Mouse (Mus musculus) midbrain, embryonic 13.5 days (tissue): ENCODE data around the gene Vdac1. TPM values are rescaled to one million over a fixed set of nuclear protein-coding genes. Genes with fewer than 3 reads are reported as not detected.

ENCODE experiments used
- ATAC-seq: fragments of 200-750 bp; cut with Nextera tagmentation; 2 replicates; pipeline ENCODE4 v1.8.0; 2017; ENCODE audit warnings: mild to moderate bottlenecking, moderate TSS enrichment, moderate library complexity
- H3K27ac ChIP-seq: fragments of 300-500 bp; sonication (generic); 2 replicates; pipeline ENCODE4 v1.5.1; 2015; ENCODE audit warnings: inconsistent platforms, mild to moderate bottlenecking, moderate library complexity
- H3K27me3 ChIP-seq: fragments of 300-500 bp; sonication (generic); 2 replicates; pipeline ENCODE4 v1.6.1; 2015; ENCODE audit warnings: mild to moderate bottlenecking, inconsistent platforms
- H3K36me3 ChIP-seq: fragments of 300-500 bp; sonication (generic); 2 replicates; pipeline ENCODE4 v1.6.1; 2015; ENCODE audit warnings: mild to moderate bottlenecking, inconsistent platforms
- H3K4me1 ChIP-seq: fragments of 300-500 bp; sonication (generic); replicated peaks from 2 replicates; pipeline ENCODE4 v1.6.1; 2015; ENCODE audit warnings: inconsistent platforms
- H3K4me2 ChIP-seq: fragments of 300-500 bp; sonication (generic); replicated peaks from 2 replicates; pipeline ENCODE4 v1.6.1; 2015; ENCODE audit warnings: moderate library complexity, mild to moderate bottlenecking, inconsistent platforms
- H3K4me3 ChIP-seq: fragments of 300-500 bp; sonication (generic); replicated peaks from 2 replicates; pipeline ENCODE4 v1.5.1; 2015; ENCODE audit warnings: mild to moderate bottlenecking, inconsistent platforms
- H3K9ac ChIP-seq: fragments of 300-500 bp; sonication (generic); replicated peaks from 2 replicates; pipeline ENCODE4 v1.6.1; 2015; ENCODE audit warnings: mild to moderate bottlenecking, inconsistent platforms
- H3K9me3 ChIP-seq: fragments of 300-500 bp; sonication (generic); 2 replicates; pipeline ENCODE4 v1.6.1; 2016; ENCODE audit warnings: mild to moderate bottlenecking, inconsistent platforms
- WGBS: fragments of 180-500 bp; shearing (Covaris S2); methylation state at CpG from one replicate; pipeline ENCODE4 v1.1.7; 2015; 5-methylcytosine and 5-hydroxymethylcytosine counted together
- polyA plus RNA-seq: library from polyadenylated mRNA; unstranded; fragments of >200 nt; fragmentation: Nextera tagmentation; extraction: Ambion mirVana; gene quantifications from 2 replicates; pipeline ENCODE4 v1.2.1, GENCODE M21; 2015

Vdac1 gene
- polyA plus RNA-seq, 1 experiment from 2014 or later, result 278 TPM

GRCm38 (mm10) chr11:52402566-52402965 is 41.9 kb downstream of the Vdac1 start:
- no peak overlapping the region for H3K4me2 ChIP-seq
- H3K36me3 ChIP-seq, result peaks cover 52% of the 10 kb centered on the region
- no peaks in the 10 kb centered on the region for H3K27me3 ChIP-seq
- no peak overlapping the region for H3K27ac ChIP-seq
- 50% methylated on average over 1 of the region's 1 CpGs for WGBS
- no peaks in the 10 kb centered on the region for H3K9me3 ChIP-seq
- no peak overlapping the region for H3K4me3 ChIP-seq
- no peak for ATAC-seq
- H3K9ac ChIP-seq, result no peak overlapping the region
- H3K4me1 ChIP-seq, result peaks cover 22% of the 10 kb centered on the region

GRCm38 (mm10) chr11:52404209-52404608 is 43.5 kb downstream of the Vdac1 start:
- H3K27me3 ChIP-seq, result no peaks in the 10 kb centered on the region
- WGBS, result 91% methylated on average over 5 of the region's 5 CpGs
- H3K4me2 ChIP-seq, result no peak overlapping the region
- H3K27ac ChIP-seq, result no peak overlapping the region
- peaks cover 7% of the 10 kb centered on the region; the same call in 1 of the 2 replicates for H3K4me1 ChIP-seq
- ATAC-seq, result no peak
- H3K4me3 ChIP-seq, result no peak overlapping the region
- no peak overlapping the region for H3K9ac ChIP-seq
- no peaks in the 10 kb centered on the region for H3K9me3 ChIP-seq
- H3K36me3 ChIP-seq, result peaks cover 62% of the 10 kb centered on the region

GRCm38 (mm10) chr11:52405196-52405688 is 44.6 kb downstream of the Vdac1 start:
- Histone ChIP-seq H3K36me3 (peaks cover 62% of the 10 kb centered on the region), H3K27me3 (no peaks in the 10 kb centered on the region), H3K4me2 (no peak overlapping the region), H3K9ac (no peak overlapping the region), H3K27ac (no peak overlapping the region), H3K4me1 (0 out of 2 replicates have a peak, but pooled peaks cover 3% of the 10 kb centered on the region), H3K4me3 (no peak overlapping the region), H3K9me3 (no peaks in the 10 kb centered on the region)
- ATAC-seq, result peak; percentile 17; the same call in 1 of the 2 replicates
- 66% methylated on average over 9 of the region's 9 CpGs for WGBS

GRCm38 (mm10) chr11:52409316-52409715 is 48.7 kb downstream of the Vdac1 start:
- Histone ChIP-seq H3K27ac (no peak overlapping the region), H3K4me3 (no peak overlapping the region), H3K27me3 (no peaks in the 10 kb centered on the region), H3K9me3 (no peaks in the 10 kb centered on the region), H3K9ac (no peak overlapping the region), H3K4me1 (0 out of 2 replicates have a peak, but pooled peaks cover 3% of the 10 kb centered on the region), H3K4me2 (no peak overlapping the region), H3K36me3 (peaks cover 66% of the 10 kb centered on the region)
- no peak for ATAC-seq
- 82% methylated on average over 5 of the region's 5 CpGs for WGBS

- Histone ChIP-seq H3K4me2 (no peak overlapping the region), H3K27me3 (no peaks in the 10 kb centered on the region), H3K9me3 (no peaks in the 10 kb centered on the region), H3K9ac (no peak overlapping the region), H3K4me1 (no peaks in the 10 kb centered on the region), H3K4me3 (no peak overlapping the region), H3K36me3 (no peaks in the 10 kb centered on the region), H3K27ac (no peak overlapping the region)
- no peak for ATAC-seq
- WGBS, result 84% methylated on average over 5 of the region's 5 CpGs
Measured at GRCm38 (mm10) chr11:52418358-52418757, 57.7 kb downstream of the Vdac1 start.

GRCm38 (mm10) chr11:52419246-52419645 is 58.6 kb downstream of the Vdac1 start:
- Histone ChIP-seq H3K9me3 (no peaks in the 10 kb centered on the region), H3K4me2 (no peak overlapping the region), H3K4me3 (no peak overlapping the region), H3K27ac (no peak overlapping the region), H3K27me3 (no peaks in the 10 kb centered on the region), H3K9ac (no peak overlapping the region), H3K36me3 (no peaks in the 10 kb centered on the region), H3K4me1 (no peaks in the 10 kb centered on the region)
- no peak for ATAC-seq
- 49% methylated on average over 5 of the region's 5 CpGs for WGBS

- H3K27ac ChIP-seq, result no peak overlapping the region
- H3K27me3 ChIP-seq, result no peaks in the 10 kb centered on the region
- WGBS, result 81% methylated on average over 7 of the region's 7 CpGs
- no peaks in the 10 kb centered on the region for H3K4me1 ChIP-seq
- no peak overlapping the region for H3K4me2 ChIP-seq
- H3K9me3 ChIP-seq, result no peaks in the 10 kb centered on the region
- no peak for ATAC-seq
- no peak overlapping the region for H3K9ac ChIP-seq
- H3K36me3 ChIP-seq, result no peaks in the 10 kb centered on the region
- no peak overlapping the region for H3K4me3 ChIP-seq
Measured at GRCm38 (mm10) chr11:52419861-52420260, 59.2 kb downstream of the Vdac1 start.

- H3K4me2 ChIP-seq, result no peak overlapping the region
- WGBS, result 79% methylated on average over 12 of the region's 12 CpGs
- no peaks in the 10 kb centered on the region for H3K4me1 ChIP-seq
- no peak overlapping the region for H3K27ac ChIP-seq
- H3K27me3 ChIP-seq, result no peaks in the 10 kb centered on the region
- no peak overlapping the region for H3K4me3 ChIP-seq
- H3K9me3 ChIP-seq, result no peaks in the 10 kb centered on the region
- no peak overlapping the region for H3K9ac ChIP-seq
- no peak for ATAC-seq
- H3K36me3 ChIP-seq, result no peaks in the 10 kb centered on the region
Measured at GRCm38 (mm10) chr11:52420296-52421052, 59.8 kb downstream of the Vdac1 start.

GRCm38 (mm10) chr11:52421053-52421778 is 60.6 kb downstream of the Vdac1 start:
- 40% methylated on average over 12 of the region's 12 CpGs for WGBS
- peak; percentile 56; the same call in 1 of the 2 replicates for ATAC-seq
- H3K9me3 ChIP-seq, result no peaks in the 10 kb centered on the region

GRCm38 (mm10) chr11:52429440-52429839 is 68.8 kb downstream of the Vdac1 start:
- Histone ChIP-seq H3K4me3 (no peak overlapping the region), H3K4me2 (no peak overlapping the region), H3K27ac (no peak overlapping the region), H3K36me3 (no peaks in the 10 kb centered on the region), H3K4me1 (no peaks in the 10 kb centered on the region), H3K9me3 (0 out of 2 replicates have a peak, but pooled peaks cover 4% of the 10 kb centered on the region), H3K27me3 (no peaks in the 10 kb centered on the region), H3K9ac (no peak overlapping the region)
- WGBS, result 82% methylated on average over 6 of the region's 6 CpGs
- no peak for ATAC-seq

More at GRCm38 (mm10) chr11:52421053-52421778, 60.6 kb downstream of the Vdac1 start:
- H3K27ac ChIP-seq, result no peak overlapping the region
- no peak overlapping the region for H3K4me2 ChIP-seq
- no peaks in the 10 kb centered on the region for H3K36me3 ChIP-seq
- no peak overlapping the region for H3K4me3 ChIP-seq
- H3K4me1 ChIP-seq, result no peaks in the 10 kb centered on the region
- H3K27me3 ChIP-seq, result no peaks in the 10 kb centered on the region
- no peak overlapping the region for H3K9ac ChIP-seq

GRCm38 (mm10) chr11:52431594-52431993 is 70.9 kb downstream of the Vdac1 start:
- H3K27me3 ChIP-seq, result no peaks in the 10 kb centered on the region
- no peak overlapping the region for H3K4me2 ChIP-seq
- no peak overlapping the region for H3K9ac ChIP-seq
- 0 out of 2 replicates have a peak, but pooled peaks cover 4% of the 10 kb centered on the region for H3K9me3 ChIP-seq
- H3K4me1 ChIP-seq, result no peaks in the 10 kb centered on the region
- no peaks in the 10 kb centered on the region for H3K36me3 ChIP-seq
- no peak overlapping the region for H3K4me3 ChIP-seq
- H3K27ac ChIP-seq, result no peak overlapping the region
- WGBS, result 54% methylated on average over 5 of the region's 5 CpGs
- no peak for ATAC-seq

- Histone ChIP-seq H3K9ac (no peak overlapping the region), H3K36me3 (no peaks in the 10 kb centered on the region), H3K27me3 (no peaks in the 10 kb centered on the region), H3K4me1 (no peaks in the 10 kb centered on the region), H3K9me3 (0 out of 2 replicates have a peak, but pooled peaks cover 4% of the 10 kb centered on the region), H3K27ac (no peak overlapping the region), H3K4me2 (no peak overlapping the region), H3K4me3 (no peak overlapping the region)
- ATAC-seq, result no peak
- WGBS, result 91% methylated on average over 5 of the region's 5 CpGs
Measured at GRCm38 (mm10) chr11:52432148-52432547, 71.5 kb downstream of the Vdac1 start.
